8 mouse cellular contexts compared by ENCODE assay signal in the genomic region with DNA sequence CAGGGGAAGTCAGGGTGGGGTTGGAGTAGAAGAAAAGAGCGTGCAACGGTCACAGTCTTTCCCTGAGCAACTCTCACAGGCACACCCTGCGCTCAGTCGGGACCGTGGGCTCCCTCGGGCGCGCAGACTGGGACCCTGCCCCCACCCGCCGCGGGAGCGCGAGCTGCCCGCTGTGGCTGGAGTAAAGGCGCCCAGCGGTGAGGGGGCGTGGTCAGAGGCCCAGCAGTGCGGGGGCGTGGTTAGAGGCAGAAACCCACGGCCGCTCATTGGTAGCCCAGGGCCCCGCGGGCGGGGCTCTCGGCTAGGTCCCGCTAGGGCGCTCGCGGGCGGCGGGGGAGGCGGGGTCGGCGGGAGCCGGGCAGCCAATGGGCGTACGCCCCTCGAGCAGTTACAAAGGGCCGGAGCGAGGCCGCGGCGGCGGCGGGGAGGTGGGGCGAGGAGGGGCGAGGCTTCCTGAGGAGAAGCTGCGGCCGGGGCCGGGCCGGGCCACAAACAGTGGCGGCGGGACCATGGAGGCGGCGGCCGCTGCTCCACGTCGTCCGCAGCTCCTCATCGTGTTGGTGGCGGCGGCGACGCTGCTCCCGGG. TPM values are rescaled to one million over a fixed set of nuclear protein-coding genes. Genes with fewer than 3 reads are reported as not detected.
DNase-seq lines count a peak whose midpoint lies in the region; ATAC-seq lines count a peak whose summit lies in the region.

A gene (plus strand): TSS at position 420 of the 586 bp plus-strand sequence.

- H3K27me3 ChIP-seq in hindbrain, embryonic 12.5 days, result no peaks in the 10 kb centered on the region

- peaks cover 36% of the 10 kb centered on the region for H3K4me1 ChIP-seq in hindbrain, embryonic 12.5 days

- no peaks in the 10 kb centered on the region for H3K9me3 ChIP-seq in hindbrain, embryonic 12.5 days (replicated peaks)

- DNase-seq in NIH3T3 (ENCODE audit: low read depth), result peak; percentile 98
- DNase-seq in cerebellum, postnatal 10 days, result peak; percentile 94 to 98
- DNase-seq in frontal cortex, postnatal 10 days (ENCODE audit: low spot score in 2 of 2), result peak; percentile 96 to 97
- DNase-seq in layer of hippocampus, postnatal 14 days (ENCODE audit: low spot score in 2 of 2), result peak; percentile 91 to 96
- DNase-seq in lung, postnatal 14 days, result peak; percentile 99
- peak; percentile 89 for DNase-seq in retina, adult 2 months (ENCODE audit: low read depth, low spot score)
- peak; percentile 99 to 100 for DNase-seq in thymus, postnatal 36 days

- peak within 1 kb of the TSS; percentile 92 for H3K4me3 ChIP-seq in hindbrain, embryonic 12.5 days

- peak; percentile 98 for ATAC-seq in hindbrain, embryonic 12.5 days (ENCODE audit: low FRiP score)

- peak within 1 kb of the TSS; percentile 97 for H3K27ac ChIP-seq in hindbrain, embryonic 12.5 days

- no peaks in the 10 kb centered on the region for H3K36me3 ChIP-seq in hindbrain, embryonic 12.5 days

- peak within 1 kb of the TSS; percentile 94 for H3K4me2 ChIP-seq in hindbrain, embryonic 12.5 days (replicated peaks)

- WGBS in hindbrain, embryonic 12.5 days, result under 1% methylated on average over 46 of the region's 65 CpGs

- H3K9ac ChIP-seq in hindbrain, embryonic 12.5 days, result peak within 1 kb of the TSS; percentile 92

RNA-seq across cellular contexts. Expression of the gene that starts here (rescaled TPM):
- 96.7 and 102 TPM in 2 replicates for polyA plus RNA-seq in hindbrain, embryonic 12.5 days (2016; fragmentation: Nextera tagmentation; extraction: Ambion mirVana)
- total RNA-seq in layer of hippocampus, postnatal 14 days (2021), result 10 to 100 TPM; 24.5 to 26.1 TPM

Comparison
In these comparisons a context has a peak if more than half of its experiments do, and no peak if none do; other contexts are left out.
1. Peak in every context shown above with its lines: DNase-seq, ATAC-seq, H3K4me3 ChIP-seq and H3K27ac ChIP-seq.